Mouse (Mus musculus) myocyte (in vitro differentiated cells): Measurements from ENCODE around the gene Piga. TPM values are rescaled to one million over a fixed set of nuclear protein-coding genes. Genes with fewer than 3 reads are reported as not detected.

Experiments used
- H3K27me3 ChIP-seq: one replicate; pipeline ENCODE4 v1.6.1; 2011; ENCODE audit not compliant: control insufficient read depth, insufficient read depth, insufficient read length
- H3K36me3 ChIP-seq: one replicate; pipeline ENCODE4 v1.6.1; 2011; ENCODE audit not compliant: control insufficient read depth, insufficient read depth
- H3K4me2 ChIP-seq: one replicate; pipeline ENCODE4 v1.6.1; 2011; ENCODE audit warnings: low read depth, control low read depth
- H3K4me3 ChIP-seq: one replicate; pipeline ENCODE4 v1.5.1; 2011; ENCODE audit warnings: mild to moderate bottlenecking, control low read depth, moderate library complexity
- H3K79me2 ChIP-seq: one replicate; pipeline ENCODE4 v1.6.1; 2011; ENCODE audit not compliant: control insufficient read depth, insufficient read depth
- H3ac ChIP-seq: one replicate; pipeline ENCODE4 v1.6.1; 2011; ENCODE audit not compliant: control insufficient read depth, insufficient read length
- CEBPB ChIP-seq: IDR thresholded peaks from 2 replicates; pipeline ENCODE4 v1.6.1; 2011; ENCODE audit warnings: mild to moderate bottlenecking, moderate library complexity; ENCODE audit not compliant: poor library complexity, insufficient read depth, severe bottlenecking
- E2F4 ChIP-seq: IDR thresholded peaks from one replicate; pipeline ENCODE4 v1.6.1; 2011; ENCODE audit warnings: mild to moderate bottlenecking, control low read depth, moderate library complexity; ENCODE audit not compliant: insufficient read depth
- MAX ChIP-seq: IDR thresholded peaks from one replicate; pipeline ENCODE4 v1.6.1; 2011; ENCODE audit warnings: low read depth, mild to moderate bottlenecking, control low read depth
- MYOD1 ChIP-seq, 3 experiments: IDR thresholded peaks; one replicate each; pipeline ENCODE4 v1.6.1; 2011; ENCODE audit warnings: control low read depth in 2 of 3, low read depth in 2 of 3, mild to moderate bottlenecking in 2 of 3, moderate library complexity in 1 of 3; ENCODE audit not compliant: insufficient read length in 2 of 3, control insufficient read depth in 1 of 3
- MYOG ChIP-seq, 3 experiments: IDR thresholded peaks; one replicate each; pipeline ENCODE4 v1.6.1; 2011; ENCODE audit warnings: control low read depth in 2 of 3, low read depth in 2 of 3, mild to moderate bottlenecking in 2 of 3; ENCODE audit not compliant: insufficient read length in 2 of 3, control insufficient read depth in 1 of 3, insufficient read depth in 1 of 3
- POLR2A ChIP-seq: IDR thresholded peaks from one replicate; pipeline ENCODE4 v1.6.1; 2011; ENCODE audit warnings: low read depth, mild to moderate bottlenecking, control low read depth, moderate library complexity; ENCODE audit not compliant: insufficient read length
- POLR2AphosphoS2 ChIP-seq: IDR thresholded peaks from one replicate; pipeline ENCODE4 v1.6.1; 2011; ENCODE audit warnings: low read depth, control low read depth; ENCODE audit not compliant: insufficient read length
- REST ChIP-seq: IDR thresholded peaks from one replicate; pipeline ENCODE4 v1.6.1; 2011; ENCODE audit warnings: mild to moderate bottlenecking, control low read depth, moderate library complexity; ENCODE audit not compliant: insufficient read depth, insufficient read length
- SRF ChIP-seq: IDR thresholded peaks from one replicate; pipeline ENCODE4 v1.6.1; 2011; ENCODE audit warnings: low read depth; ENCODE audit not compliant: control insufficient read depth, insufficient read length
- TCF12 ChIP-seq: IDR thresholded peaks from one replicate; pipeline ENCODE4 v1.6.1; 2011; ENCODE audit warnings: mild to moderate bottlenecking, control low read depth; ENCODE audit not compliant: poor library complexity, insufficient read depth, severe bottlenecking
- TCF3 ChIP-seq: IDR thresholded peaks from one replicate; pipeline ENCODE4 v1.6.1; 2011; ENCODE audit warnings: low read depth, control low read depth; ENCODE audit not compliant: insufficient read length
- USF1 ChIP-seq: IDR thresholded peaks from one replicate; pipeline ENCODE4 v1.6.1; 2011; ENCODE audit warnings: low read depth, mild to moderate bottlenecking, control low read depth, moderate library complexity
- polyA plus RNA-seq: library from polyadenylated mRNA; unstranded; fragments of >200 nt; fragmentation: generic; extraction: Trizol; gene quantifications from one replicate; pipeline ENCODE4 v1.2.1, GENCODE M21; 2012; ENCODE audit warnings: missing spikeins

Piga gene
- 2.5 TPM for polyA plus RNA-seq

DNA sequence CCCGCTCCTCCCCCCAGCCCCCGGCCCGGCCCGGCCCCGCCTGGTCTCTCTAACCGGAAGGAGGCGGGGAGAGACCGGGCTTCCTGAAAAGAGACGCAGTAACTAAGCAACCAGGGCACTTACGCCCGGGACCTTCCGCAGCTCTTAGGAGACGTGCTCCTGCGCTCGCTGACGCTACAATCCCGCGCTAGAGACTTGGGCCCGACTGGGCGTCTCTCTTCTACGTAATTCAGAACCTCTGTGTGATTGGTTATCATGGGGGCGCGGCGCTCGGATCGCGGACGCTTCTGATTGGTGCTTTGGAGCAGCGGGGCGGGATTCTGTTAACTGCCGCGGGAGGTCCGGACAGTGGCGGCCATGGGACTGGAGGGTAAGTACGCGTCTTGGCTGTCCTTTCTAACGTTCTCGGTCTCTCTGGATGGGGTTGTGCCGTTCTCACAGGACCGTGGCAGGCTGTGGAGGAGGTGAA, at the start of gene Piga:
TSS of gene Piga (plus strand) at position 317 of the 469 bp plus-strand sequence.
- Histone ChIP-seq H3K4me3 (peak within 1 kb of the TSS; percentile 44), H3K79me2 (peaks cover 22% of the 10 kb centered on the region), H3K36me3 (no peaks in the 10 kb centered on the region), H3K27me3 (no peaks in the 10 kb centered on the region), H3K4me2 (peak within 1 kb of the TSS; percentile 70), H3ac (no peak within 1 kb of the TSS)
- TF ChIP-seq MYOD1 (IDR thresholded peaks at IDR 0.05; ENCODE audit: control insufficient read depth in 1 of 3, insufficient read length in 2 of 3, low read depth in 2 of 3) (no peak), CEBPB (no peak), E2F4 (peak; percentile 31), POLR2AphosphoS2 (peak; percentile 71), POLR2A (peak; percentile 84), TCF12 (no peak), REST (no peak), MAX (no peak), MYOG (IDR thresholded peaks at IDR 0.05; ENCODE audit: control insufficient read depth in 1 of 3, insufficient read depth in 1 of 3, insufficient read length in 2 of 3, low read depth in 2 of 3) (no peak), USF1 (no peak)

DNA sequence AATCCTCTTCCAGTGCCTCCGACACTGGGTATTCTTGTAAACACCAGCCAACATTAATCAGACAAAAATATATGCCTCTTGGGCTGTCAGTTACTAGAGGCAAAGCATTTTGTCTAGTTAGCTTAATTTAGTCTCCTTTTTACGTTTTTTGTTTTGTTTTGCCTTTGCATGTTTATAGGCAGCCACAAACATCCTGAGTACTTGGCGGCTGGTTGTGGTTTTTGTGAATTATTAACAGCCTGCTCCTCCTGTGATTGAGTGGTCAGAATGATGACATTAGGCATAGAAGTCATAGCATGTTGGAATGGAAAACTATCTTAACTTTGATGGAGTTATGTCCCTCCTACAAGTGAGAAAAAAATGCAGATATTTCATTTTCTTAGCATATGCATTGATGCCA, 49.0 kb upstream of the Piga start:
- Histone ChIP-seq H3K27me3 (no peaks in the 10 kb centered on the region), H3K36me3 (no peaks in the 10 kb centered on the region), H3K4me3 (no peak overlapping the region), H3K79me2 (no peaks in the 10 kb centered on the region), H3ac (no peak overlapping the region), H3K4me2 (no peak overlapping the region)
- TF ChIP-seq POLR2AphosphoS2 = no peak
- TF ChIP-seq TCF12 = no peak
- no peak for TF ChIP-seq POLR2A
- no peak for TF ChIP-seq MYOG (IDR thresholded peaks at IDR 0.05; ENCODE audit: control insufficient read depth in 1 of 3, insufficient read depth in 1 of 3, insufficient read length in 2 of 3, low read depth in 2 of 3)
- TF ChIP-seq USF1 = no peak
- no peak for TF ChIP-seq MAX
- no peak for TF ChIP-seq E2F4
- TF ChIP-seq MYOD1 (IDR thresholded peaks at IDR 0.05; ENCODE audit: control insufficient read depth in 1 of 3, insufficient read length in 2 of 3, low read depth in 2 of 3) = no peak
- TF ChIP-seq TCF3 = no peak
- no peak for TF ChIP-seq CEBPB
- TF ChIP-seq SRF = no peak
- no peak for TF ChIP-seq REST

GRCm38 (mm10) chrX:164373081-164373480, 46.5 kb upstream of the Piga start, which contains the start of gene Vegfd:
Gene Vegfd, plus strand, starts transcription at chrX:164373378.
- TF ChIP-seq SRF = no peak
- TF ChIP-seq CEBPB = no peak
- TF ChIP-seq POLR2AphosphoS2 = no peak
- no peak for TF ChIP-seq REST
- TF ChIP-seq MYOD1 (IDR thresholded peaks at IDR 0.05; ENCODE audit: control insufficient read depth in 1 of 3, insufficient read length in 2 of 3, low read depth in 2 of 3) = no peak
- no peak for TF ChIP-seq TCF12
- no peak for TF ChIP-seq TCF3
- TF ChIP-seq E2F4 = no peak
- no peak for TF ChIP-seq USF1
- TF ChIP-seq MYOG (IDR thresholded peaks at IDR 0.05; ENCODE audit: control insufficient read depth in 1 of 3, insufficient read depth in 1 of 3, insufficient read length in 2 of 3, low read depth in 2 of 3) = no peak
- TF ChIP-seq MAX = no peak
- TF ChIP-seq POLR2A = no peak
- H3ac ChIP-seq = no peak within 1 kb of the TSS
- peak within 1 kb of the TSS; percentile 74 for H3K4me2 ChIP-seq
- no peaks in the 10 kb centered on the region for H3K36me3 ChIP-seq
- no peaks in the 10 kb centered on the region for H3K27me3 ChIP-seq
- H3K4me3 ChIP-seq = no peak within 1 kb of the TSS
- H3K79me2 ChIP-seq = no peaks in the 10 kb centered on the region

DNA sequence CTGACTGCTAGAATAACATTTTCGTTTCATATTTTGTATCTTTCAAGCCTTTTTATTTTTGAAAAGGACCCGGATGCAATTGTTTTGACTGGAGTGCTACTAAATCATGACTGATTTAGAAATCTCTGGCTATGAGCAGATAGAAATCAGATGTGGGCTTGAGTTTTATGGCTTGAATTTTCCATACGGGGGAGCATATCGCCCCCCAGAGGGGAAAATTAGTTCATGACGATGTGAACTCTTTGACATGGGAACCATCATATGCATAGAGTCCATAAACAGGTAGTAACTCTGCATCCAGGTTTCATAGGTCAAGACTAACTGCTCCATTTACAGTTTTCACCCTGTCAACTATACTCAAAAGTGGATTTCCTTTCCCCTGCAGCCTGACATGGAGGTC, 45.0 kb upstream of the Piga start:
- Histone ChIP-seq H3K79me2 (no peaks in the 10 kb centered on the region), H3K36me3 (no peaks in the 10 kb centered on the region), H3ac (no peak overlapping the region), H3K4me2 (peak overlapping the region; percentile 74), H3K27me3 (no peaks in the 10 kb centered on the region), H3K4me3 (no peak overlapping the region)
- no peak for TF ChIP-seq MAX
- TF ChIP-seq MYOG (IDR thresholded peaks at IDR 0.05; ENCODE audit: control insufficient read depth in 1 of 3, insufficient read depth in 1 of 3, insufficient read length in 2 of 3, low read depth in 2 of 3) = no peak
- no peak for TF ChIP-seq SRF
- no peak for TF ChIP-seq POLR2A
- TF ChIP-seq TCF12 = no peak
- TF ChIP-seq CEBPB = no peak
- TF ChIP-seq E2F4 = no peak
- no peak for TF ChIP-seq POLR2AphosphoS2
- no peak for TF ChIP-seq REST

DNA sequence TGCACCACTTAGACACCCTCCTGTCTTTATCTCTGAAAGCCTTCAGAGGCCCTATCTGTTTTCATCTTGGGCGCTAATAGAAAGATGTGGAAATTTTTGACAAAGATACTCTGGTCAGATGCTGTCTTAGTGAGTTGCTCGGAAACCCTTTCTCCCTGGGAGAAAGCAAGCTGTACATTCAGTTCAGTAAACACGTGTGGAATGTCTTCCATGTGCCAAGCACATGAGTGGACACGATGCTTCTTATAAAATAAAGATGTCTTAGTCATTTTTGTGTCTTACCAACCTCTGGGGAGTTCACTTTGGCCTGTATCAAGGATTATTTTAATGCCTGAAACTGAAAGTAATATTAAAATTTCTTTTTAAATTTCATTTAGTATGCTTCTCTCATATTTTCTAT, 39.9 kb upstream of the Piga start:
- H3ac ChIP-seq = no peak overlapping the region
- no peak overlapping the region for H3K4me2 ChIP-seq
- no peak overlapping the region for H3K4me3 ChIP-seq
- H3K27me3 ChIP-seq = no peaks in the 10 kb centered on the region
- H3K79me2 ChIP-seq = no peaks in the 10 kb centered on the region
- H3K36me3 ChIP-seq = no peaks in the 10 kb centered on the region
- TF ChIP-seq USF1 = no peak
- no peak for TF ChIP-seq POLR2AphosphoS2
- TF ChIP-seq MAX = no peak
- no peak for TF ChIP-seq SRF
- no peak for TF ChIP-seq REST
- TF ChIP-seq TCF12 = no peak
- no peak for TF ChIP-seq E2F4
- TF ChIP-seq TCF3 = no peak
- no peak for TF ChIP-seq MYOG (IDR thresholded peaks at IDR 0.05; ENCODE audit: control insufficient read depth in 1 of 3, insufficient read depth in 1 of 3, insufficient read length in 2 of 3, low read depth in 2 of 3)
- TF ChIP-seq CEBPB = no peak
- TF ChIP-seq MYOD1 (IDR thresholded peaks at IDR 0.05; ENCODE audit: control insufficient read depth in 1 of 3, insufficient read length in 2 of 3, low read depth in 2 of 3) = no peak
- no peak for TF ChIP-seq POLR2A
